Mouse (Mus musculus): ENCODE results near the gene Sart3. TPM values are rescaled to one million over a fixed set of nuclear protein-coding genes. Genes with fewer than 3 reads are reported as not detected.
"Not testable (repeated sequence)": the region's sequence is repeated elsewhere in the genome, so short reads cannot be mapped to it uniquely, and the experiment has no call there.

Sart3 gene
- total and polyA plus RNA-seq, 2 experiments from 2014 or later: 26.4 to 34.7 TPM

DNA sequence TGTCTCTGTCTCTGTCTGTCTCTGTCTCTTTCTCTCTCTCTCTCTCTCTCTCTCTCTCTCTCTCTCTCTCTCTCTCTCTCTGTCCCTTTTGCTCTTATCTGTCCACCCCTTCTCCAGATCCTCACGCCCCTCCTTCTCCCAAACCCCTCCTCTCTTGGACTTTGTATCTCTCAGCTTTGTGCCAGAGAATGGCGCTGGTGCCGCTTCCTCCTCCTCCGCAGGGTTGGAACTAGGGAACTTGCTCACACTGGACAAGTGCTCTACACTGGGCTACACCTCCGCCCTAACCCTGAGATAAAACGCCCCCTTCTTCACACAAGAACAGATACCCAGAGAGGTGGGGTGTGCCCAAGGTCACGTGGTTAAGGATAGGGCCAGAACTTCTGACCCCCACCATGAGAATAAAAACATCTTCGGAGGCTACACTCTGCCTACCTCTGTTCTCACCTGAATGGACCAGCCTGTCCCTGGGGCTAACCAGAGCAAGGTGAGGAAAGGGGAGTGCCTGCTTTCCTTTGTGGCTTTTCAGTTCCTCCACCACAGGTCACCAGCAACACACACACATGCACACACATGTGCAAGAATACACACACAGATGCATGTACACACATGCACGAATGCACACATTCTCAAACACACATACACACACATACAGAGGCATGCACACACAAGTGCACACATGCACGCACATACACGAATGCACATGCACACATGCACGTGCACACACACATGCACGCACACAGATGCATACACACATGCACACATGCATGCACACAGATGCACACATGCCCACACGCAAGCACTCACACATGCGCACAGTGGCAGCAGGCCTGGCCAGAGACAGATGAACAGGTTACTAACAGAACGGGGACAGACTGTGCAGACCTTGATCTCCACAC is 19.1 kb upstream of the Sart3 start:
- 80% methylated on average over 16 of the region's 16 CpGs for WGBS
- TF ChIP-seq CTCF (IDR thresholded peaks at IDR 0.05; ENCODE audit: low read depth): no peak
- Histone ChIP-seq H3K9me3 (ENCODE audit: low read length) (no peaks in the 10 kb centered on the region), H3K27ac (no peak overlapping the region), H3K27me3 (ENCODE audit: insufficient read depth, low read length) (no peaks in the 10 kb centered on the region), H3K36me3 (ENCODE audit: insufficient read depth, low read length) (no peaks in the 10 kb centered on the region), H3K4me1 (ENCODE audit: insufficient read depth, low read length) (no peaks in the 10 kb centered on the region), H3K4me2 (ENCODE audit: low read depth, low read length) (no peak overlapping the region), H3K4me3 (ENCODE audit: low read length) (no peak overlapping the region), H3K9ac (replicated peaks; ENCODE audit: low read length) (no peak overlapping the region)
- DNase-seq (ENCODE audit: low spot score) (no peak), ATAC-seq (no peak)

DNA sequence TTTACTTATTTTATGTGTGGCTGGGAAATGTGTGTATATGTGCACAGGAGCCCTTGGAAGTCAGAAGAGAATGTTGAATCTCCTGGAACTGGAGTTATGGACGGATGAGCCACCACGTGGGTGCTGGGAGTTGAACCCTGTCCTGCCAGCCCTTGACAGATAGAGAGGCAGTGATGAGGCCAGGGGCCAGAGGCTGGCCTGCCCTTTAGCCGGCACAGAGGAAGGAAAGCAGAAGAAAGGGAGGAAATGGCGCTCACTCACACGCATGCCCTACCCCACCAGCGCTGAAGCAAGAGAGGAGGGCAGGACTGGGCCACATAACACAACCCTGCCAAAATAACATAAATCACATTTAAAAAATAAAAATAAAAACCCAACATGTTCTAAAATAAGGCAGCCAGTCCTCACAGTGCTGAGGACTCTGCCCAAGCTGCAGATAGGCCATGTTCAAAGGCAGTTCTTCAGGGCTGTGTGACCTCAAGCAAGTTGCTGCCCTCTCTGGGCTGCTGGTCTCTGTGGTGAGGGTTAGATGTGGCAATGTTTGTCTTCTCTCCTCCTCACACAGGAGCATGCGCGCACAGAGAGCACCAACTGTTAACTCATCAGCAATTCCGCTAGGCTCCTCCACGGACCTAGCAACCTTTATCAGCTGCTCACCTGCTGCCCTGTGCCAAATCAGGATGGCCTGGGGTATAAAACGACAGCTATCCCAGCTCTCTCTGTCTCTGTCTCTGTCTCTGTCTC is 18.3 kb upstream of the Sart3 start:
- 73% methylated on average over 11 of the region's 11 CpGs for WGBS
- no peak for TF ChIP-seq CTCF (IDR thresholded peaks at IDR 0.05; ENCODE audit: low read depth)
- Histone ChIP-seq H3K4me2 (ENCODE audit: low read depth, low read length) (no peak overlapping the region), H3K4me3 (ENCODE audit: low read length) (no peak overlapping the region), H3K27me3 (ENCODE audit: insufficient read depth, low read length) (no peaks in the 10 kb centered on the region), H3K9me3 (ENCODE audit: low read length) (no peaks in the 10 kb centered on the region), H3K4me1 (ENCODE audit: insufficient read depth, low read length) (no peaks in the 10 kb centered on the region), H3K9ac (replicated peaks; ENCODE audit: low read length) (no peak overlapping the region), H3K36me3 (ENCODE audit: insufficient read depth, low read length) (no peaks in the 10 kb centered on the region), H3K27ac (no peak overlapping the region)
- no peak for ATAC-seq
- DNase-seq (ENCODE audit: low spot score): no peak

DNA sequence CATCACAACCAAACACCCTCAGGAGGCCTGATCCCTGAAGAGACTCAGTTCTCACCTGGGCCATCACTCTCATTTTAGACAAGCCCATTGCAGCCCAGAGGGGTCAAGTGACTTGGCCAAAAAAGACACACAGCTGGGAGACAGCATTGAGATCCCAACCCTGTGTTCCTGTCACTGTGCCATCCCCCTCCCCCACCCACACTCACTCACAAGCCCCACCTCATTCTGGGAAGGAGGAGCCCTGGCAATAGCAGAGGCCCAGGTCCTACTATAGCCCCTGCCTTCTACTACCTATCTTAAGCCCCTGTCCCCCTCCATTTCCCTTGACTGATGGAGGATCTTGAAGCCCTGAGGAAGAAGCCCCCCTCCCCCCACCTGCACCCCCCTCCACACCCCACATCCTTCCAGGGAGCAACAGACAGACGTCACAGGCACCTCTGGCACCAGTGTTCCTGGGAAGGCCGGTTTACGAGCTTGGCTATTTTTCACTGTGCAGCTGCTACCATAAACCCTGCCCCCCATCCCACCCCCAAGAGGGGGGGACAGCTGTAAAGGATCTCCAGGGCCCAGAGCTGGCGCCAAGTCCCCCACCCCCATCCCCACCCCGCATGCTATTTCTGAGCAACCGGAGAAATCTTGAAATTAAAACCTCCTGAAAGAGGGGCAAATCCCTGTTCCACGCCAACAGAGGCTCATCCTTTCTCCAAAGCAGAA is 16.9 kb upstream of the Sart3 start:
- H3K27ac ChIP-seq: no peak overlapping the region
- H3K9me3 ChIP-seq (ENCODE audit: low read length): no peaks in the 10 kb centered on the region
- no peaks in the 10 kb centered on the region for H3K27me3 ChIP-seq (ENCODE audit: insufficient read depth, low read length)
- ATAC-seq (no peak; the same call in 1 of the 2 replicates), DNase-seq (ENCODE audit: low spot score) (no peak)
- no peak overlapping the region for H3K4me2 ChIP-seq (ENCODE audit: low read depth, low read length)
- H3K36me3 ChIP-seq (ENCODE audit: insufficient read depth, low read length): no peaks in the 10 kb centered on the region
- H3K4me1 ChIP-seq (ENCODE audit: insufficient read depth, low read length): no peaks in the 10 kb centered on the region
- no peak overlapping the region for H3K9ac ChIP-seq (replicated peaks; ENCODE audit: low read length)
- no peak for TF ChIP-seq CTCF (IDR thresholded peaks at IDR 0.05; ENCODE audit: low read depth)
- WGBS: 34% methylated on average over 7 of the region's 7 CpGs
- H3K4me3 ChIP-seq (ENCODE audit: low read length): no peak overlapping the region

DNA sequence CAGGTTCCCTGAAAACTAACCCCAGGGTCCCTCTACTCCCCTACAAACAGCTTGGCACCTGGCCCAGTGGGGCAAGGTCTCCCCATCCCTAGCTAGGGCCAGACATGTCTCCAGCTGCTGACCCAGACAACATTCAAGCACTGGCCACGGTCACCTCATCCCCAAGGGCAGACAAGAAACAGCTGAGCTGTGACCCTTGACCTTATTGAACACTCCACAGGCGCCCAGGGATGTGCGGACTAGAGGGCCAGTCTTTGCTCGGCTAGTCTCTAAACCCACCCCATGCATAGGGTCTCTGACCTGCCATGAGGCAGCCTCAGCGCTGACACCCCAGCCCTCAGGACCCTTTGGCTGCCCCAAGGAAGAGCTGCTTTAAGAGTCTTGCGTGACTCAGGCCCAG is 16.3 kb upstream of the Sart3 start:
- TF ChIP-seq CTCF (IDR thresholded peaks at IDR 0.05; ENCODE audit: low read depth): no peak
- Histone ChIP-seq H3K27ac (no peak overlapping the region), H3K9ac (replicated peaks; ENCODE audit: low read length) (no peak overlapping the region), H3K9me3 (ENCODE audit: low read length) (no peaks in the 10 kb centered on the region), H3K4me2 (ENCODE audit: low read depth, low read length) (no peak overlapping the region), H3K36me3 (ENCODE audit: insufficient read depth, low read length) (no peaks in the 10 kb centered on the region), H3K4me1 (ENCODE audit: insufficient read depth, low read length) (no peaks in the 10 kb centered on the region), H3K4me3 (ENCODE audit: low read length) (no peak overlapping the region), H3K27me3 (ENCODE audit: insufficient read depth, low read length) (no peaks in the 10 kb centered on the region)
- DNase-seq (ENCODE audit: low spot score): no peak
- WGBS: 48% methylated on average over 6 of the region's 6 CpGs
- ATAC-seq: no peak

DNA sequence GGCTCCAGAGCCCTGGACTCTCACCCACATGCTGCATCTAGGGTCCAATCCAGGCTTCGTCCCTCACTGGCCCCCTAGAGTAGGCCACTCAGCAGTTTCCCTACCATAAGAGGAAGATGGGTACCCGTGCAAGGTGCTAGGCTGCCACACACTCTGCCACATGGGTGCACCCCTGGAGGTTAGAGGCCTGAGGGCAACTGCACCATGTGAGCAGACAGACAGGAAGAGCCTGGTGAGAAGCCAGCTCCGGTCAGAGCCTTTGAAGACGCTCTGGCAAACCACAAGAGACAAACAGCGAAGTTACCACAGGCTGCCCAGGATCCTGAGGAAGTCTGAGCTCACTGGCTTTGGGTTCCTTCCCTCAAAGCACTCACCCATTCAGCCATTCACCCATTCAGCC is 14.7 kb upstream of the Sart3 start:
- Histone ChIP-seq H3K36me3 (ENCODE audit: insufficient read depth, low read length) (no peaks in the 10 kb centered on the region), H3K4me2 (ENCODE audit: low read depth, low read length) (no peak overlapping the region), H3K9me3 (ENCODE audit: low read length) (no peaks in the 10 kb centered on the region), H3K4me1 (ENCODE audit: insufficient read depth, low read length) (no peaks in the 10 kb centered on the region), H3K27ac (no peak overlapping the region), H3K9ac (replicated peaks; ENCODE audit: low read length) (no peak overlapping the region), H3K27me3 (ENCODE audit: insufficient read depth, low read length) (no peaks in the 10 kb centered on the region), H3K4me3 (ENCODE audit: low read length) (no peak overlapping the region)
- no peak for TF ChIP-seq CTCF (IDR thresholded peaks at IDR 0.05; ENCODE audit: low read depth)
- no peak for ATAC-seq
- no peak for DNase-seq (ENCODE audit: low spot score)
- 84% methylated on average over 5 of the region's 5 CpGs for WGBS

DNA sequence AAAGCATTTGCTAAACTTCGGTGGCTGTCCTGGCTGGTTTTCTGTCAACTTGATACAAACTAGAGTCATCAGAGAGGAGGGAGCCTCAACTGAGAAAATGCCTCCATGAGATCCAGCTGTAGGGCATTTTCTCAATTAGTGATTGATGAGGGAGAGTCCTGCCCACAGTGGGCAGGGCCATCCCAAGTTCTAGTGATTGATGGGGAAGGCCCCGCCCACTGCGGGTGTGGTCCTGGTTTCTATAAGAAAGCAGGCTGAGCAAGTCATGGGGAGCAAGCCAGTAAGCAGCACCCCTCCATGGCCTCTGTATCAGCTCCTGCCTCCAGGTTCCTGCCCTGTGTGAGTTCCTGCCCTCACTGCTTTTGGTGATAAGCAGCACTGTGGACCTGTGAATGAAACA is 11.8 kb upstream of the Sart3 start:
- not testable (repeated sequence) for H3K9me3 ChIP-seq (ENCODE audit: low read length); H3K4me1 ChIP-seq (ENCODE audit: insufficient read depth, low read length); DNase-seq (ENCODE audit: low spot score); H3K27ac ChIP-seq; H3K4me2 ChIP-seq (ENCODE audit: low read depth, low read length); H3K4me3 ChIP-seq (ENCODE audit: low read length); H3K36me3 ChIP-seq (ENCODE audit: insufficient read depth, low read length); ATAC-seq; H3K9ac ChIP-seq (replicated peaks; ENCODE audit: low read length); H3K27me3 ChIP-seq (ENCODE audit: insufficient read depth, low read length)
- 39% methylated on average over 3 of the region's 3 CpGs for WGBS

All from hindbrain, postnatal 0 days (tissue).